ENCODE assay signal across 19 mouse cellular contexts in genomic region chr1:152058776-152059175, GRCm38 (mm10).
"Had no signal": no experiment of that assay in that cellular context is flagged by ENCODE, and none has a peak within 500 bp of the region (broad histone marks: within the 10 kb centered on the region; RNA-seq: fewer than 3 reads in every experiment).

No protein-coding gene starts in this region.

- ATAC-seq: inflammation-experienced regulatory T-cells, adult 6 months; intestine, embryonic 16.5 days; midbrain, embryonic 15.5 days had no signal

- DNase-seq: kidney, adult 2 months; kidney, postnatal 25 days; lung, adult 2 months; right cerebral cortex, adult 18-20 months; right cerebral cortex, postnatal 14 days; right cerebral cortex, postnatal 4 days; thymus, adult 2 months; thymus, postnatal 14 days; thymus, postnatal 4 days had no signal

- H3K4me3 ChIP-seq: midbrain, embryonic 12.5 days; midbrain, embryonic 15.5 days; neural tube, embryonic 12.5 days; neural tube, embryonic 15.5 days had no signal

- H3K9ac ChIP-seq: liver, embryonic 14.5 days; midbrain, embryonic 12.5 days; midbrain, embryonic 15.5 days; neural tube, embryonic 12.5 days; neural tube, embryonic 15.5 days had no signal

- H3K9me3 ChIP-seq: midbrain, embryonic 12.5 days; midbrain, embryonic 15.5 days; neural tube, embryonic 12.5 days; neural tube, embryonic 15.5 days had no signal

- H3K27me3 ChIP-seq: midbrain, embryonic 12.5 days; midbrain, embryonic 15.5 days; neural tube, embryonic 12.5 days; neural tube, embryonic 15.5 days had no signal

- H3K27ac ChIP-seq: kidney, postnatal 0 days; liver, embryonic 14.5 days; macrophage; midbrain, embryonic 12.5 days; midbrain, embryonic 15.5 days; neural tube, embryonic 12.5 days; neural tube, embryonic 15.5 days; stomach, postnatal 0 days had no signal

- H3K4me2 ChIP-seq: midbrain, embryonic 12.5 days; midbrain, embryonic 15.5 days; neural tube, embryonic 12.5 days; neural tube, embryonic 15.5 days had no signal

- H3K36me3 ChIP-seq: midbrain, embryonic 12.5 days; midbrain, embryonic 15.5 days; neural tube, embryonic 12.5 days; neural tube, embryonic 15.5 days had no signal

- H3K4me1 ChIP-seq: neural tube, embryonic 12.5 days had no signal
